Mouse (Mus musculus): ENCODE measurements at regions not wholly inside any gene's neighbourhood (a gene's known extent, or its start where the extent isn't known, plus 50 kb on each side); places are given as distances from the start of the nearest gene placed in this dataset.

DNA sequence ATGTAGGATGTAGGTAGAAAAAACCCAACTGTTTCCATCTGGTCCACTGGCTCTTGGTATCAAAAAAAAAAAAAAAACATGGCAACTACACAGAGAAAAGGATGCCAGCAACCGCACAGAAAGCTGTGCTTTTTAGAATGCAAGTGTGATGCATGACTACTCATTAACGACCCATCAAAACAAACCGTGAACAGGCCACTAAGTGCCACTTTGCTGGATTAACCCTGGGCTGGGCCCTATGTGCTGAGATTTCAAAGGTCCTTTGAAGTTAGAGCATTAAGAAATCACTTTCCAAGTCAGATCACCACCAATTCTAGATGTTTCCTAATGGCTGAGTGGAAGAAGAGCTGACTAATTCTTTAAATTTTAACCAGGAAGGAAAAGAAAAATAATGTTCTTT, 73.7 kb upstream of the Magi3 start:
- 14% methylated on average over 3 of the region's 3 CpGs for WGBS
- no peak overlapping the region for H3K4me2 ChIP-seq (replicated peaks)
- H3K4me3 ChIP-seq: no peak overlapping the region
- H3K36me3 ChIP-seq: no peaks in the 10 kb centered on the region
- H3K4me1 ChIP-seq: peaks cover 7% of the 10 kb centered on the region; the same call in 1 of the 2 replicates
- no peak overlapping the region for H3K9ac ChIP-seq (replicated peaks)
- H3K9me3 ChIP-seq: no peaks in the 10 kb centered on the region
- no peak for ATAC-seq (replicated peaks)
- no peak overlapping the region for H3K27ac ChIP-seq (replicated peaks)
- no peaks in the 10 kb centered on the region for H3K27me3 ChIP-seq

DNA sequence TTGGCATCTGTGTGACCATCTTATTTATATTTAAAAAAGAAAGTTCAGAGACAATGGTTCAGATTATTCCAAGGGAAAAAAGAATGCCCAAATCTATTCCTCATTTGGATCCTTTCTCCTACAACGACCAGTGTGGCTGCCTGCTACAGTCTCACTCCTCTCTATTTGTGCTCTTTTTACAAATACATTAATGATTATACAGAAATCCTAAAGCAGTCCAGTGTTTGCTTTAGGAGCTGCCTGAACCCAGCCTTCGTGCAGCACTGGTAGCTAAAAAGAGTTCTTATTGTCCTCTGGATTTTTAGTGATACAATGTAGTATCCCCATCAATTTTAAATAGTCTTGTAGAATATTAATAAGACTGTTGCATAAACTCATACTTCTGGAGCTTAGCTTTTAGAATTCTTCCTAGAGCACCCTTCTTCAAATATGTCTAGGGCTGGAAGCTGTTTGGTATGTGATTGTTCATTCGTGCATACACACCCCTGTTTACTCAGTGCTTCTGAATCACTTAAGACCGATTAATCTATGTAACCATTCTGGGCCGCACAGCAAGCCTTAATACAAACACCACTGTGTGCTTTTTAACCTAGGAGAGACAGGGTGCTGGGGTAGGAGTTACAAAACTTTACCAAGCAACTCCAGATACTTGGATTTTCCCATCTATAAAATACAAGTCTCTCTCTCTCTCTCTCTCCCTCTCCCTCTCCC, 69.0 kb upstream of the Magi3 start:
- H3K9me3 ChIP-seq: no peaks in the 10 kb centered on the region
- no peak for ATAC-seq (replicated peaks)
- no peak overlapping the region for H3K9ac ChIP-seq (replicated peaks)
- 50% methylated on average over 5 of the region's 5 CpGs for WGBS
- H3K27ac ChIP-seq (replicated peaks): no peak overlapping the region
- no peaks in the 10 kb centered on the region for H3K36me3 ChIP-seq
- H3K4me1 ChIP-seq: 0 out of 2 replicates have a peak, but pooled peaks cover 4% of the 10 kb centered on the region
- no peak overlapping the region for H3K4me3 ChIP-seq
- H3K4me2 ChIP-seq (replicated peaks): no peak overlapping the region
- H3K27me3 ChIP-seq: no peaks in the 10 kb centered on the region

- Histone ChIP-seq H3K4me1 (no peaks in the 10 kb centered on the region), H3K27ac (replicated peaks) (no peak overlapping the region), H3K9ac (replicated peaks) (no peak overlapping the region), H3K36me3 (no peaks in the 10 kb centered on the region), H3K9me3 (no peaks in the 10 kb centered on the region), H3K27me3 (no peaks in the 10 kb centered on the region), H3K4me3 (no peak overlapping the region), H3K4me2 (replicated peaks) (no peak overlapping the region)
- no peak for ATAC-seq (replicated peaks)
These were observed 67.7 kb upstream of the Magi3 start for GRCm38 (mm10) chr3:104287900-104288299.

- Histone ChIP-seq H3K9me3 (no peaks in the 10 kb centered on the region), H3K4me3 (no peak overlapping the region), H3K27ac (replicated peaks) (no peak overlapping the region), H3K27me3 (no peaks in the 10 kb centered on the region), H3K36me3 (no peaks in the 10 kb centered on the region), H3K4me1 (no peaks in the 10 kb centered on the region), H3K9ac (replicated peaks) (no peak overlapping the region), H3K4me2 (replicated peaks) (no peak overlapping the region)
- 92% methylated on average over 2 of the region's 2 CpGs for WGBS
- no peak for ATAC-seq (replicated peaks)
These were observed 64.8 kb upstream of the Magi3 start for GRCm38 (mm10) chr3:104284961-104285360.

DNA sequence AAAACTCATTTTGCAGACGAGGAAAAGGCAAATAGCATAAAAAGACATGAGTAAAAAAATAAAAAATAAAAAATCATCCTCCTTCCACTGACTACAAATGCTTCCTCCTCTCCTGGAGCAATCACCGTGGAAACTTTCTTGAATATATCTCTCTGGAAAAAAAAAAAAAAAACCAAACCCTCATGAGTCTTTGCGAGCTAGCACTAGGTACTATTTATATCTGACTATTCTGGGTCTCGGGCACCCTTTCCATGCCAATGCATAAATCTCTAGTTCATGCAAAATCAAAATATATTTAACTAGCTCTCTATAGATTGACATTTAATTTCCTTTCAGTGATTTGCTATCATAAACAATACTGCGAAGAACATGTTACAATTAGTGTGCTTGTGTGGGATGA, 63.7 kb upstream of the Magi3 start:
- no peak overlapping the region for H3K27ac ChIP-seq (replicated peaks)
- H3K9me3 ChIP-seq: no peaks in the 10 kb centered on the region
- WGBS: 73% methylated on average over 5 of the region's 5 CpGs
- H3K27me3 ChIP-seq: no peaks in the 10 kb centered on the region
- H3K4me2 ChIP-seq (replicated peaks): no peak overlapping the region
- no peak for ATAC-seq (replicated peaks)
- no peaks in the 10 kb centered on the region for H3K36me3 ChIP-seq
- H3K4me3 ChIP-seq: no peak overlapping the region
- H3K4me1 ChIP-seq: no peaks in the 10 kb centered on the region
- no peak overlapping the region for H3K9ac ChIP-seq (replicated peaks)

- Histone ChIP-seq H3K4me1 (no peaks in the 10 kb centered on the region), H3K27me3 (no peaks in the 10 kb centered on the region), H3K36me3 (no peaks in the 10 kb centered on the region), H3K9me3 (no peaks in the 10 kb centered on the region), H3K4me2 (replicated peaks) (no peak overlapping the region), H3K9ac (replicated peaks) (no peak overlapping the region), H3K27ac (replicated peaks) (no peak overlapping the region), H3K4me3 (no peak overlapping the region)
- WGBS: 82% methylated on average over 6 of the region's 6 CpGs
- ATAC-seq (replicated peaks): no peak
These were observed 59.3 kb upstream of the Magi3 start for GRCm38 (mm10) chr3:104279505-104279904.

DNA sequence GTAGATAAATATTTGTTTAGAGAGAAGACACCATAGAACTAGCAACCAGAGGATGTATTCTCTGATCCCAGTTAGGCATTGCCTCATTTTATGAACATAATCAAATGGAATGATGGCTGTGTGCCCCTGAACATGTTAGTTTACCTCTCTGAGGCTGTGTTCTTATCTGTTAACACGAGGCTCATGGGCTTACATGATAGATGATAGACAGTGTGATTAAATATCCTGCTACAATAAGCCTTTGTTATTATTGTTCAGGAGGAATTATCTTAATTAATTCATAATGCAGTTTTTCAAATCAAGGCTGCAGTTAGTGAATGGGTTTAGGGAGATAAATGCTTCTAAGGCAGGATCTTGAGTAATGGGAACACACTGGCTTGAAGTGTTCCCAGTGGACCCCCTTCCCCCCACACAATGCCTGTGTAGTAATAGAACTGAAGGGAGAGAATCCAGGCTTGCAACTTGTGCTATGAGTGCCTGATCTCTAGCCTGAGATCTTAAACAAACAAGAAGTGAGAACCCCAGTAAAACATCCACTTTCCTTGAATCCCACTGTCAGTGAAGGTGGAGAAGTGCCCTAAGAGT, 54.6 kb upstream of the Magi3 start:
- Histone ChIP-seq H3K27ac (replicated peaks) (no peak overlapping the region), H3K36me3 (no peaks in the 10 kb centered on the region), H3K27me3 (no peaks in the 10 kb centered on the region), H3K9me3 (no peaks in the 10 kb centered on the region), H3K4me2 (replicated peaks) (no peak overlapping the region), H3K4me3 (no peak overlapping the region), H3K4me1 (no peaks in the 10 kb centered on the region), H3K9ac (replicated peaks) (no peak overlapping the region)
- ATAC-seq (replicated peaks): no peak
- WGBS: 18% methylated on average over 1 of the region's 1 CpGs

- Histone ChIP-seq H3K4me2 (replicated peaks) (no peak overlapping the region), H3K4me3 (no peak overlapping the region), H3K36me3 (no peaks in the 10 kb centered on the region), H3K27ac (replicated peaks) (no peak overlapping the region), H3K27me3 (no peaks in the 10 kb centered on the region), H3K9ac (replicated peaks) (no peak overlapping the region), H3K4me1 (no peaks in the 10 kb centered on the region), H3K9me3 (no peaks in the 10 kb centered on the region)
- ATAC-seq (replicated peaks): no peak
These were observed 53.9 kb upstream of the Magi3 start for GRCm38 (mm10) chr3:104274084-104274483.
